Mouse (Mus musculus): ENCODE measurements at regions not wholly inside any gene's neighbourhood (a gene's known extent, or its start where the extent isn't known, plus 50 kb on each side); places are given as distances from the start of the nearest gene placed in this dataset.
"Not testable (repeated sequence)": the region's sequence is repeated elsewhere in the genome, so short reads cannot be mapped to it uniquely, and the experiment has no call there.

GRCm38 (mm10) chr17:13488608-13489324 is 134.4 kb downstream of the Tcp10c start:
- no peak for DNase-seq

- not testable (repeated sequence) for DNase-seq
Measured at GRCm38 (mm10) chr17:13492239-13492638, 137.9 kb downstream of the Tcp10c start.

- DNase-seq: not testable (repeated sequence)
Measured at GRCm38 (mm10) chr17:13492649-13493277, 138.4 kb downstream of the Tcp10c start.

GRCm38 (mm10) chr17:13493866-13494265 is 139.5 kb downstream of the Tcp10c start:
- DNase-seq: not testable (repeated sequence)

GRCm38 (mm10) chr17:13494475-13494874 is 140.1 kb downstream of the Tcp10c start:
- not testable (repeated sequence) for DNase-seq

GRCm38 (mm10) chr17:13504365-13504764 is 150.0 kb downstream of the Tcp10c start:
- DNase-seq: not testable (repeated sequence)

GRCm38 (mm10) chr17:13504827-13505268 is 150.5 kb downstream of the Tcp10c start:
- peak in 1 of 2 experiments; percentile 15 for DNase-seq

GRCm38 (mm10) chr17:13507397-13508063 is 153.2 kb downstream of the Tcp10c start:
- not testable (repeated sequence) for DNase-seq

- DNase-seq: not testable (repeated sequence)
Measured at GRCm38 (mm10) chr17:13519409-13520201, 165.2 kb downstream of the Tcp10c start.

GRCm38 (mm10) chr17:13532579-13532978 is 178.2 kb downstream of the Tcp10c start:
- DNase-seq: not testable (repeated sequence)

GRCm38 (mm10) chr17:13540446-13541241 is 186.3 kb downstream of the Tcp10c start:
- DNase-seq: no peak

- DNase-seq: no peak
Measured at GRCm38 (mm10) chr17:13541249-13541648, 186.9 kb downstream of the Tcp10c start.

- no peak for DNase-seq
Measured at GRCm38 (mm10) chr17:13542261-13542660, 187.9 kb downstream of the Tcp10c start.

GRCm38 (mm10) chr17:13542856-13543255 is 188.5 kb downstream of the Tcp10c start:
- DNase-seq: no peak

- DNase-seq: no peak
Measured at GRCm38 (mm10) chr17:13544036-13544795, 189.8 kb downstream of the Tcp10c start.

GRCm38 (mm10) chr17:13546249-13546648 is 191.9 kb downstream of the Tcp10c start:
- no peak for DNase-seq

GRCm38 (mm10) chr17:13546669-13547085 is 192.3 kb downstream of the Tcp10c start:
- DNase-seq: no peak

GRCm38 (mm10) chr17:13547657-13548360 is 193.4 kb downstream of the Tcp10c start:
- DNase-seq: no peak

- no peak for DNase-seq
Measured at GRCm38 (mm10) chr17:13549975-13550895, 195.9 kb downstream of the Tcp10c start.
